Mouse (Mus musculus) ES-Bruce4 (cell line): ENCODE measurements at regions not wholly inside any gene's neighbourhood (a gene's known extent, or its start where the extent isn't known, plus 50 kb on each side); places are given as distances from the start of the nearest gene placed in this dataset.

Source experiments
- CTCF ChIP-seq: IDR thresholded peaks from one replicate; pipeline ENCODE4 v1.8.1; 2011; ENCODE audit warnings: low read depth, low read length
- EP300 ChIP-seq: IDR thresholded peaks from 2 replicates; pipeline ENCODE4 v1.6.1; 2011; ENCODE audit warnings: low read depth, low read length; ENCODE audit not compliant: insufficient read depth
- POLR2A ChIP-seq: IDR thresholded peaks from one replicate; pipeline ENCODE4 v1.8.1; 2011; ENCODE audit warnings: low read length; ENCODE audit not compliant: insufficient read depth

- TF ChIP-seq CTCF (no peak), EP300 (no peak), POLR2A (no peak)
Measured at GRCm38 (mm10) chr9:41328056-41328455, 166.6 kb upstream of the Ubash3b start.
